Mouse (Mus musculus) embryonic fibroblast, embryonic 13.5 days (primary cell): ENCODE data around the gene Gk.

ENCODE experiments used
- CTCF ChIP-seq: IDR thresholded peaks from 2 replicates; pipeline ENCODE4 v1.5.1; 2011; ENCODE audit warnings: mild to moderate bottlenecking, control low read depth, low read length, moderate library complexity, borderline replicate concordance; ENCODE audit not compliant: insufficient read depth
- POLR2A ChIP-seq: IDR thresholded peaks from 2 replicates; pipeline ENCODE4 v1.6.1; 2011; ENCODE audit warnings: low read depth, mild to moderate bottlenecking, control low read depth, low read length, moderate library complexity

DNA sequence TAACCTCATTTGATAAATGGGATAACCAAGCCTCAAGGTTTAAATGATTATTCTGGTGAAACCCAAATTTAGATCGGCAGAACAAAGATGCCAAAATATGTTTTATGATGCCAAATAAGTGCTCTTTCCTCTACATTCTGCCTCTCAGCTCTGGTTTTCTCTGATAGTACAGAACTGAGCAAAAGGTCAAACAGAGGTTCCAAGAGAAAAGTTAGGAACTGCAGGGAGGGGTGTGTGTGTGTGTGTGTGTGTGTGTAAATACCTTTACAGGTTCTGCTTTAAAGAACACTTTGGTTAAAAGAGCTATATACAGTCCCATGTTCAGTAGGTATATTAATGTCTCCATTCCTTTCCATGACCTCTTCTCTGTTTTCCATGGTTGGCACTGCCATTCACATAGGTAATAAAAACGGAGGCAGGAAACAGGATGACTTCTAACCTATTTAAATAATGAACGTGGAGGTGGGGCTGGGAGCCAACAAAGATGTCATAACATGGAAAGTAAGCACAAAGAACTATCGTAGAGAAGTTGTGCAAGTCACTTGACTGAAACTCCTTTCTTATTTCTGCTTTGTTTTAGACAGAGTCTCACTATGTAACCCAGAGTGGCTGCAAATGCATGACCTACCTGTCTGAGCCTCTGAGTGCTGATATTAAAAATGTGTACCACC, 28.2 kb upstream of the Gk start:
- TF ChIP-seq POLR2A: no peak
- TF ChIP-seq CTCF: no peak
